Mouse (Mus musculus): ENCODE results near the gene Vsig8. TPM values are rescaled to one million over a fixed set of nuclear protein-coding genes. Genes with fewer than 3 reads are reported as not detected.

Vsig8 gene
- polyA plus RNA-seq (2015; fragmentation: Illumina TruSeq; extraction: RNeasy Lipid Tissue Mini Kit (QIAGEN cat#74804); ENCODE audit: insufficient read depth, low replicate concordance), result not detected

GRCm38 (mm10) chr1:172555638-172556037, at the start of gene Vsig8:
TSS of gene Vsig8 (plus strand) at chr1:172555938.

DNA sequence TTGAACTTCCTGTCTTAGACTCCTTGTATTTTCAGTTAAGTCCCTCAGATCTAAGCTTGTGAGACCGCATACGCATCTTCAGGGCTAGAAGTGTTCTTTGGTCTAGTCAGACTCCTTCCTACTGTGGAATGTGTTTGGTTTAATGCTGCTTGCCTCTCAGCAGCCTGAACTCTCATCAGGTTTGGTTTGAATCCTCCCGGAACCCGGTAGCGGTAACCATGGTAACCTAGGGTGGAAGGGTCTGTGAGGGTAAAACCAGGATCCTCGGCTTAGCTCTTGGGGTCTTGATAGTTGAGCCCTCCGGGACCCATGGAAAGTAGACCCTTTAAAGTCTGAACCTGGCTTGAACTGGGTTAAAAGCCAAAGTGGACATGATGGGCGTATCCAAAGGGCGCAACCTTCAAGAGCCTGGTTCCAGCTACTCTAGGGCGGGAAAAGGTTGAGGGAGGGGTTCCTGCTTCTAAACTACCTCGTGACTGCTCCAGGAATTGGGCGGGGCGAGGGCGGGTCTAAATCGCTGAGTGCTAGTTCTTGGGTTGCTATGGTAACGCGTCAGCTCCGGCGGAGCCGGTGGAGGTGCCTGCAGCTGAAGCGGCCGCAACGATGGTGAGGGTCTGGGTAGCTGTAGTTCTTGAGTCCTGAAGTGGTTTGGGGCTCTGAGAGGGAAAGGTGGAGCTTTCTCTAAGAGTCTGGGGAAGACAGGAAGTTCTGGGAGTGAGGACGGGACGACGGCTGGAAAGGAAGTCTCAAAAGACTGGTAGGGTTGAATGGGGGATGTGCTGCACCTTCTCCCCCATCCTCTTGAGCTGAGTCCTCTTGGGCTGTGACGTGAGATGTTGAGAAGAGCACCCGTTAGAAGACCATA, 34.9 kb upstream of the Vsig8 start, which contains the start of gene Cfap45:
Gene Cfap45 (plus strand): TSS at position 226 of the 865 bp plus-strand sequence.

DNA sequence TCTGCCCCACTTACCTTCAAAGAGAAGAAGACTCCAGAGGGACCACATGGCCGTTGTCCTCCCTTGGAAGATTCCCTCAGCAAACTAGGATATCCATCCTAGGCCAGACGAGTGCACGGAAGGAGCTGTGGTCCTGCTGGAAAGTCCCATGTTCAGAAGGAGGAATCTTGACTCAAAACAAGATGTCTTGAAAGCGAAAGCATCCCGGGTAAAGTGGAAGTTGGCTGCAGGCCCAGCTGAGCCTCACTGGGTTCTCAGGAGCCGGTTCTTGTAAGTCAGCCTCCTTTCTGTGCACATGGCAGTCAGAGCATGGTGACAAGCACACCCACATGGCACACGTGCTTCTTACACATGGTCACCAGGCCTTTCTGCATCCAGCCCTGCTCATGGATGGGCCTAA, 34.6 kb downstream of the Vsig8 start, which contains the start of gene Slamf8:
Gene Slamf8 (minus strand): TSS at position 184 of the 400 bp plus-strand sequence.

GRCm38 (mm10) chr1:172602326-172602725, 46.6 kb downstream of the Vsig8 start, which contains the start of gene Fcrl6:
TSS of gene Fcrl6 (minus strand) at chr1:172602551.

Other genes with a start within 250 kb of the Vsig8 start
- gene Kcnj9, start 226.6 kb upstream of the Vsig8 start, polyA plus RNA-seq (2015; fragmentation: Illumina TruSeq; extraction: RNeasy Lipid Tissue Mini Kit (QIAGEN cat#74804); ENCODE audit: insufficient read depth, low replicate concordance), result 1.7 TPM
- 23.5 TPM for gene Kcnj10, start 214.7 kb upstream of the Vsig8 start, polyA plus RNA-seq (2015; fragmentation: Illumina TruSeq; extraction: RNeasy Lipid Tissue Mini Kit (QIAGEN cat#74804); ENCODE audit: insufficient read depth, low replicate concordance)
- 33.5 TPM for gene Pigm, start 179.4 kb upstream of the Vsig8 start, polyA plus RNA-seq (2015; fragmentation: Illumina TruSeq; extraction: RNeasy Lipid Tissue Mini Kit (QIAGEN cat#74804); ENCODE audit: insufficient read depth, low replicate concordance)
- gene Slamf9, start 80.6 kb upstream of the Vsig8 start, polyA plus RNA-seq (2015; fragmentation: Illumina TruSeq; extraction: RNeasy Lipid Tissue Mini Kit (QIAGEN cat#74804); ENCODE audit: insufficient read depth, low replicate concordance), result 9.1 TPM
- 3.2 TPM for gene Igsf9, start 74.2 kb upstream of the Vsig8 start, polyA plus RNA-seq (2015; fragmentation: Illumina TruSeq; extraction: RNeasy Lipid Tissue Mini Kit (QIAGEN cat#74804); ENCODE audit: insufficient read depth, low replicate concordance)
- 194 TPM for gene Tagln2, start 55.9 kb upstream of the Vsig8 start, polyA plus RNA-seq (2015; fragmentation: Illumina TruSeq; extraction: RNeasy Lipid Tissue Mini Kit (QIAGEN cat#74804); ENCODE audit: insufficient read depth, low replicate concordance)
- 0.50 TPM for gene Cfap45, start 35.1 kb upstream of the Vsig8 start, polyA plus RNA-seq (2015; fragmentation: Illumina TruSeq; extraction: RNeasy Lipid Tissue Mini Kit (QIAGEN cat#74804); ENCODE audit: insufficient read depth, low replicate concordance)
- 29.7 TPM for gene Slamf8, start 34.6 kb downstream of the Vsig8 start, polyA plus RNA-seq (2015; fragmentation: Illumina TruSeq; extraction: RNeasy Lipid Tissue Mini Kit (QIAGEN cat#74804); ENCODE audit: insufficient read depth, low replicate concordance)
- 0.19 TPM for gene Fcrl6, start 46.6 kb downstream of the Vsig8 start, polyA plus RNA-seq (2015; fragmentation: Illumina TruSeq; extraction: RNeasy Lipid Tissue Mini Kit (QIAGEN cat#74804); ENCODE audit: insufficient read depth, low replicate concordance)
- 4.1 TPM for gene Dusp23, start 77.0 kb downstream of the Vsig8 start, polyA plus RNA-seq (2015; fragmentation: Illumina TruSeq; extraction: RNeasy Lipid Tissue Mini Kit (QIAGEN cat#74804); ENCODE audit: insufficient read depth, low replicate concordance)
- gene Crp, start 142.1 kb downstream of the Vsig8 start, polyA plus RNA-seq (2015; fragmentation: Illumina TruSeq; extraction: RNeasy Lipid Tissue Mini Kit (QIAGEN cat#74804); ENCODE audit: insufficient read depth, low replicate concordance), result not detected

Data from spleen, adult 10 weeks (tissue).